Mouse (Mus musculus) megakaryocyte, adult 5-6 weeks (primary cell): ENCODE data around the gene Aamp. TPM values are rescaled to one million over a fixed set of nuclear protein-coding genes. Genes with fewer than 3 reads are reported as not detected.
"Not testable (repeated sequence)": the region's sequence is repeated elsewhere in the genome, so short reads cannot be mapped to it uniquely, and the experiment has no call there.

Source experiments
- ATAC-seq: 2 replicates; pipeline ENCODE4 v1.8.0; 2016; ENCODE audit warnings: mild to moderate bottlenecking, inconsistent platforms; ENCODE audit not compliant: poor library complexity, severe bottlenecking
- total RNA-seq, 2 experiments: library from RNA; stranded (forward) in 1 of 2; stranded (reverse) in 1 of 2; fragments of 153-499, 151-499 nt in 1 of 2; fragments of 221-1000, 200-1000 nt in 1 of 2; gene quantifications; 2 replicates each; pipeline versions ENCODE4 v1.2.3 to v1.2.4; 2015 to 2017

The Aamp gene
- total RNA-seq (2015) (27.8 and 33.6 TPM in 2 replicates), total RNA-seq (2017) (48.2 and 59.5 TPM in 2 replicates)

GRCm38 (mm10) chr1:74284543-74285160 is at the start of gene Aamp, which contains the start of gene Pnkd:
TSS of gene Aamp (minus strand) at chr1:74284738.
TSS of gene Pnkd (plus strand) at chr1:74284930.
- peak; percentile 95 for ATAC-seq

DNA sequence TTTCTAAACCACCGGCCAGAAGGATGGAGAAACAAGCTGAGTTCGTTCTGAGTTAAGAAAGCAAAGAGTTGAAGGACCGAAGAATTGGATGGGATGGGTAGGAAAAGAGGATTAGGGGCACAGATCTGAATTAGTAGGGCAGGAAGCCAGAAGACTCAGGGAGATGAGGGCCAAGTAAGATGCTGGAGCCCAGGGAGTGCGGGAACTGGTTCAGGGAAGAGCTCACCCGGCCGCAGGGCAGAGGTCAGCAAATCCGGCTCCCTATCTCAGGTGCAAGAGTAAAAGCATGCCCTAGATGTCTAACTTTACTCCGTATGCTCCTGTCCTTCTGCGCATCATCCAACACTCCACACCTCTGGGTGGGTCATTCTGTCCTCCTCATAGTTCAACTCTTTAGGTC is 48.4 kb upstream of the Aamp start:
- ATAC-seq, result no peak

DNA sequence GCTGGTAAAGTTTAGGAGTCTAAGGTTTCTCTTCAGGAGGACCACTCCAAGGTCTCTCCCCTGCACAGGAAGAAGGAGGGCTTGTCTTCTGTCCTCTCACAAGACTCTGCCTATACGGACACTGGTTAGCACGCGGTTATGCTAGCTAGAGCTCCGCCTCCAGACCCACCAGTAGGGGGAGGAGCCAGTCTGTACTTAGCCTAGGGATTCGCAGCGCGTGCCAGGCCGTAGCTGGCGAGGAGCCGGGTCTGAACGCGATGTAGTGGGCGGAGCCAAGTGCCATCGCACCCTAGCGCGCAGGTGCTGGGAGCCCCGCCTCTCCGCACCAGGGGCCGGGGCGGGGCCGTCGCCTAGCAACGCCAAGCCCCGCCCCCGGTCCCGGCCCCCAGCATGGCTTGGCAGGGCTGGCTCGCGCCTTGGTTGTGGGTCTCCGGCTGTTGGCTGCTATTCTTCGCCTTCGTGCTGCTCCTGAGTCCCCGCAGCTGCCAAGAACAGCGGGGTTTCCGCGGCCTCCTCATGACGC is 47.8 kb upstream of the Aamp start:
- peak; percentile 97 for ATAC-seq

DNA sequence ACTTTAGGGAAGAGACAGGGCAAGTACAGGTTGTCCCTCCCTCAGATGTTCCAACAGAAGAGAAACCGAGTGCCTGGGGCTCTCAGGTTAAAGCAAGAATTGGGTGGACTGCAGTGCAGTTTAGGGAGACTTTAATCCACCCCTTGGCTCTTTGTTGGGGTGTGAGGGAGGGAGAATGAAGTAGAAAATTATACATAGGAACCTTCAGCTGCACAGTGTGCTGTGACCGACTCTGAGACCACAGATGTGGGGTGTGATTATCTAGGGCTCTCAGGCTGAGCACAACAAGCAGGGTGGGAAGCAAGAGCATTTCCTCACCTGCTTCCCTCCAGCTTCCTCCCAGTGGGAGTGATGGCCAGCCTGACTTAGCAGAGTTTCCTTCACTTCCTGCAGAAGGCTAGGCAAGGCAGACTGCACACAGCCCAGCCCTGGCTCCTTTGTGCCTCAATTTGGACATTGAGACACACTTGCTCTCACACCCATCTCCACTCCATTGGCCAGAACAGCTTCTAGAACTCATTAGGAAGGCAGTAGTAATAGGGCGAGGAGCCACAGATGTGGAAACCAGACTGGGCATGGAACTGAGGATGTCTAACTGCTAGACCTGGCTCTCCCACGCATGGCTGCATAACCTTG is 46.6 kb upstream of the Aamp start:
- ATAC-seq, result no peak

- ATAC-seq, result no peak
Observed at GRCm38 (mm10) chr1:74329899-74330431, 45.4 kb upstream of the Aamp start.

- ATAC-seq, result not testable (repeated sequence)
Observed at GRCm38 (mm10) chr1:74326916-74327315, 42.4 kb upstream of the Aamp start.

DNA sequence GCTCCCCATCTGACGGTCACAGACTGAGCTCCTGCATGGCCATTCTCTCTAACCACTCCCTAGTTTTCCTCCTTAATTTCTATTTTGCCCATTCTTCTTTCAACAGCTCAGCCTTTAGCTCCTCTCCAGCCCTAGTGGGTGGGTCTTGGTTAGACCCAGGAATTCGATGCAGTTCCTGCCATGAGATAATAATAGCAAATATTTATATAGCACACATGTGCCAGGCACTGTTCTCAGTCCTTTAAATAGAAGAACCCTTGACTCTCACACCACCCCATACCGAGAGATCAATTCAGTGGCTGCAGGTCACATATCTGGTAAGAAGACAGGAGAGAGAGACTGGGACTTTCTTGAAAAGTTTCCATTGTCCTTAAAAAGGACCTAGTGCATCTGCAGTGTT is 36.9 kb upstream of the Aamp start:
- ATAC-seq, result no peak

DNA sequence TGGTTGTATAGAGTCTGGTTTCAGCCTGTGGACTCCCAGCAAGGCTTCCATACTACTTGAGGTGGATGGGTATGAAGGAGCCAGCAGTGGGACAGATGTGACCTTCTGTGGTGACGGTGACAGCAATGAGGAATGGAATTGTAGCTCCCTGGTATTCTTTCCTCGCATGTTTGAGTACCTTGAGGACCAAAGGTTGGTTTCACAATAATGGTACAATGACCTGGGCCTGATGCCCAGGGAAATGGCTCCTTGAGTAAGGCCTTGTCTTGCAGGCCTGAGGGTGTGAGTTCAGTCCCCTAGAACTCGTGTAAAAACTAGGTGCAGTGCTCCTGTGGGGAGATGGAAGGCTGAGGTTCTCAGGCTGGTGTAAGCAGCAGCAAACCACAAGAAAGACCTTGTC is 34.2 kb upstream of the Aamp start:
- no peak for ATAC-seq

DNA sequence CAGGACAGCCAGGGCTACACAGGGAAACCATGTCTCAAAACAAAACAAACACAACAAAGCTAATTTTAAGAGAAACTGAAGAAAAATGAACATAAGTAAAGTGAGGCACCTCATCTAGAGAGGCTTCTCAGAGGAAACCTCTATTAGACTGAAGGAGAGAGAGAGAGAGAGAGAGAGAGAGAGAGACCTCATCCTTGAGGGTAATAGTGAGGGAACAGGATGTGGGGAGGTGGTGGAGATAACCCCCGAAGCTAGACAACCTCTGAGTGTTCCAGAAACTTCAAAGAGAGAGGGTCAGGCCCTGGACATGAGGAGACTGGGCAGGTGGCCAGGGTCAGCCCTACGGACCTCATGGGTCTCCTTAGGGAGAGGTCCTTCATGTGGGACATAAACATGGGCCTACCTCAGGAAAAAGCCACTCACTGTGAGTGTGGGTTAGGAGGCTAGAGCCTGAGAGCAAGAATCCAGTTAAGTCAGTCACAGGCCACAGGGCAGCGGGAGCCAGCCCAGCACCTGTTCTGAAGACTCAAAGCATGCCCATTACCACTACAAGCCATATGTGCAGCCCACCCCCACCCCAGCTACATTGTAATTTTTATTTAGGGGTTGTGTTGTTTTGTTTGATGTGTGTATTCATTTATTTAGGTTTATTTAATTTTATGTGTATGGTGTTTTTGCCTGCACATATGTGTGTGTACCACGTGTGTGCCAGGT is 31.7 kb upstream of the Aamp start:
- no peak for ATAC-seq

- no peak for ATAC-seq
Observed at GRCm38 (mm10) chr1:74314796-74315195, 30.3 kb upstream of the Aamp start.

DNA sequence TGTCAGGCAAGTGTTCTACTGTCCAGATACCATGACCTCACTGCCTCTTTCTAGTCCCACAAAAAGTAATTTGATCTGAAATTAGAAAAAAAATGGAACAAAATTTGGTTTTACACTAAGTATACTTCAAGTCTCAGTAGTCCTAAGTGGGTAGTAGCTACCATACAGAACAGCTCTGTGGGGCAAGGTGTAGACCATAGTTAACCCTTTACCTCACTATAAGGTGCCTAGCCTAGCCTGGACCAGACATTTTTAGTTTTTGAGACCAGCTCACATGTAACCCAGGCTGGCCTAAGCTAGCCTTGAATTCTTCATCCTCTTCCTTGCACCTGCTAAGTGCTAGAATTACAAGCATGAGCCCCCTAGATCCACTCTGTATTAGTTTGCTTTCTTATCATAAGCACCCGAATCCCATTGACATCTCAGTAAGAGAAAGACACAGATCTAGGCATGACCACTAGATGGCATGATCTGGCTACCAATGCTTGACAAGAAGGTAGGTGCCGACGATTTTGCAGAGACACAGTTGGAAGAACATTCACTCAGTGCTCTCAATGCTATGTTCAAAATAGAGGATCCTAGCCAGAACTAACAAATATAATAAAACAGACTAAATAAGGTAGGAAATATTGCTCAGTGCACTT is 28.6 kb upstream of the Aamp start:
- peak; percentile 89 for ATAC-seq

DNA sequence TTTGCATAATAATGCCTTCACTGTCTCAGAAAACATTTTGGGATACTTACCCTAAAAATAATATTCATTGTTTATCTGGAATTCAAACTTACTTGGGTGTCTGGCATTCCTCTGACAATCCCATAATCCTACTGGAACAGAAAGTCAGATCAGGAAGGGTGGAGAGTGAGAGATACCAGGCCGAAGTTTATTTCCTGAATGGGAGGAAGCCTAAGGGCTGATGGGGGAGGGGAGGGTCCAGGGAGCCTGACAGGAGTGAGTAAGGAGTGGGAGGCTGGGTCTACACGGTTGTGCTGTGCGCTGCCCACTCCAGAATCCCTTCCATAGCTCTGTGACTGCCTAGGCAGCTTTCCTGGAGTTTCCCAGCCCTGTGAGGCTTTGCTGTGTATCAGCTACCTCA is 25.2 kb upstream of the Aamp start:
- no peak for ATAC-seq

DNA sequence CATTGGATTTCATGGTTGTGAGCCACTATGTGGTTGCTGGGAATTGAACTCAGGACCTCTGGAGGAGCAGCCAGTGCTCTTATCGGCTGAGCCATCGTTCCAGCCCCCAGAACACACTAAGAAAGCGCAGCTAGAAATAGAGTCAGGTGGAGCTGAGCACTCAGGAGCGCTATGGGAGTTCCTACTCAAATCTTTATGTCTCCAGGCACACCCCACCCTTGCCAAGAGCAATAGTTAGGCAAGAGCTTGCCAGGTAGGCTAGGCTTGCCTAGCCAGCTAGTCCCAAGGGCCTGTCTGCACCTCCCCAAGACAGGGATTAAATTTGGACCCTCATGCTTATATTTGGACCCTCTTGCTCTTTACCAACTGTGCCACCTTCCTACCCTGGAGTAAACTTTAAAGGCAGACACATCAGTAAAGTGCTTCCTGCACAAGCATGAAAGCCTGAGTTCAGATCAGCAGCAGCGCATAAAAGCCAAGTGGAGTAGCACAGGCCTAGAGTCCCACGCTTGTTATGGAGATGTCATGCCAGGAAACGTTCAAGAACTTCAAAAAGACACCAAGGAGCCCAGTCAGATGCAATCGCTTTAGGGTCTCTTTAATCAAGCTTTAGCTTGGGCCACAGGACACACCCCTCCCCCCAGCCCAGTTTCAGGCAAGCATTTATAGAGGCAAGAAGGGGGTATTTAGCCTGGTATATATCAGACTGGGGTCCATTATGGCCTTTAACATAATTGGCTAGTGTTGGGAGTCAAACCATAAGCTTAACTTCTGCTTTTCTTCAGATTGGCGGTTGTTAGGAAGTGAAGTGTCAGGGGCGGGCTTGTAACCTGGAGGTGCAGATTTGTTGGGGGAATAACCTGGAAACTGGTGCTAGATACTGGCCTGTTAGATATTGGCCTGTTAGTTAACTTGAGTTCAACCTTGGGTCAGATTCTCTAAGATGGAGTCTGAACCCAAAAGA is 23.7 kb upstream of the Aamp start:
- no peak for ATAC-seq

GRCm38 (mm10) chr1:74307146-74307545 is 22.6 kb upstream of the Aamp start:
- no peak for ATAC-seq

GRCm38 (mm10) chr1:74305522-74305921 is 21.0 kb upstream of the Aamp start, which contains the start of gene Tmbim1:
TSS of gene Tmbim1 (minus strand) at chr1:74305622.
- ATAC-seq, result no peak

GRCm38 (mm10) chr1:74304946-74305345 is 20.4 kb upstream of the Aamp start:
- ATAC-seq, result no peak

GRCm38 (mm10) chr1:74304339-74304790 is 19.8 kb upstream of the Aamp start:
- ATAC-seq, result peak; percentile 22; the same call in 1 of the 2 replicates

GRCm38 (mm10) chr1:74303509-74304338 is 19.2 kb upstream of the Aamp start:
- ATAC-seq, result peak; percentile 92

DNA sequence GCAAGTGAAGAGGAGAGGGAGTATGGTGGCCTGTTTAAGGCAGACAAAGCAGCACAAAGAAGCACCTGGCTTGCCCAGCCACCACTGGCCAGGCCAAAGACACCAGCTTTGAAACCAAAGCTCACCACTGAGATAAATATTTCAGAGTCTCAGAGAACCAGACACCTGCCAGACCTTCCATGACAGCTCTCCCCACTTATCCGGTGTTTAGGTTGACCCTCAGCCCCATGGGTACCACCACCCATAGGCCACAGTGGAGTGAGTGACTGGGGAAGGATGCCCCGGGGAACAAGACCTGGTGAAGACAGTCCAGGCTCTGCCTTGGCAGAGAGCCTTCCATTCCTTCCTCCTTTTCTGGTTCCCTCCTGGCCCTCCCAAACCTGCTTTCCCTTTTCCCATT is 18.3 kb upstream of the Aamp start:
- ATAC-seq, result no peak
